7 mouse cellular contexts compared by ENCODE assay signal in genomic region chr12:112673576-112674091, GRCm38 (mm10). TPM values are rescaled to one million over a fixed set of nuclear protein-coding genes. Genes with fewer than 3 reads are reported as not detected.
DNase-seq lines count a peak whose midpoint lies in the region; ATAC-seq and TF ChIP-seq lines count a peak whose summit lies in the region.

No protein-coding gene starts in this region.

- WGBS in heart, embryonic 13.5 days = under 1% methylated on average over 60 of the region's 68 CpGs

- H3K9ac ChIP-seq in heart, embryonic 13.5 days = peak overlapping the region; percentile 100

- H3K36me3 ChIP-seq in heart, embryonic 13.5 days = peaks cover 33% of the 10 kb centered on the region
- H3K36me3 ChIP-seq in testis, adult 2 months (ENCODE audit: control insufficient read depth, insufficient read depth, low read length) = no peaks in the 10 kb centered on the region

- no peak for TF ChIP-seq POLR2A in testis, adult 2 months (IDR thresholded peaks at IDR 0.05; ENCODE audit: control insufficient read depth, low read depth, low read length)

- no peaks in the 10 kb centered on the region for H3K9me3 ChIP-seq in heart, embryonic 13.5 days

- H3K27me3 ChIP-seq in heart, embryonic 13.5 days (replicated peaks) = peaks cover 7% of the 10 kb centered on the region; the same call in 1 of the 2 replicates
- no peaks in the 10 kb centered on the region for H3K27me3 ChIP-seq in testis, adult 2 months (ENCODE audit: control insufficient read depth, insufficient read depth, low read length)

- peak overlapping the region; percentile 100 for H3K27ac ChIP-seq in heart, embryonic 13.5 days (replicated peaks)
- H3K27ac ChIP-seq in testis, adult 2 months (ENCODE audit: control insufficient read depth, insufficient read depth, low read depth, low read length) = peak overlapping the region; percentile 67

- TF ChIP-seq CTCF in testis, adult 2 months (IDR thresholded peaks at IDR 0.05; ENCODE audit: control insufficient read depth, insufficient read depth, insufficient replicate concordance, low read depth, low read length) = no peak

- peaks cover 77% of the 10 kb centered on the region for H3K4me1 ChIP-seq in heart, embryonic 13.5 days
- H3K4me1 ChIP-seq in testis, adult 2 months (ENCODE audit: control insufficient read depth, insufficient read depth, low read length) = peaks cover 34% of the 10 kb centered on the region

- 0 out of 2 replicates have a peak, but pooled peaks have one; percentile 3 for ATAC-seq in heart, embryonic 13.5 days (ENCODE audit: extremely low read depth, insufficient number of reproducible peaks, low FRiP score, low TSS enrichment)
- ATAC-seq in megakaryocyte, adult 5-6 weeks (ENCODE audit: poor library complexity, severe bottlenecking) = 0 out of 2 replicates have a peak, but pooled peaks have one; percentile 9

- peak; percentile 50 for DNase-seq in urinary bladder, adult 2 months (ENCODE audit: low spot score)
- no peak for DNase-seq in urinary bladder, adult 18-20 months (ENCODE audit: low spot score in 2 of 2)
- DNase-seq in cerebellum, adult 8-10 months = peak; percentile 64
- DNase-seq in kidney, postnatal 14 days = peak; percentile 73

- peak overlapping the region; percentile 94 for H3K4me2 ChIP-seq in heart, embryonic 13.5 days

- peak overlapping the region; percentile 99 for H3K4me3 ChIP-seq in heart, embryonic 13.5 days
- peak overlapping the region; percentile 78 for H3K4me3 ChIP-seq in testis, adult 2 months (ENCODE audit: control insufficient read depth, low read depth, low read length)

RNA-seq across cellular contexts. Expression of gene Akt1, which starts 1.1 kb away (rescaled TPM):
- polyA plus RNA-seq in urinary bladder, adult 2 months (2012; rRNA removed) = 149 and 150 TPM in 2 replicates
- polyA plus RNA-seq in heart, embryonic 13.5 days (2015; fragmentation: Nextera tagmentation; extraction: Ambion mirVana) = 59.2 and 66.6 TPM in 2 replicates
- 112 and 121 TPM in 2 replicates for total RNA-seq in megakaryocyte, adult 5-6 weeks (2015)
- 112 and 118 TPM in 2 replicates for total RNA-seq in megakaryocyte, adult 5-6 weeks (2017)
- 28.3 and 29.1 TPM in 2 replicates for polyA plus RNA-seq in testis, adult 2 months (2012; rRNA removed)

RNA-seq across cellular contexts. Expression of gene Zbtb42, which starts 5.0 kb away (rescaled TPM):
- polyA plus RNA-seq in urinary bladder, adult 2 months (2012; rRNA removed) = 18.0 and 20.5 TPM in 2 replicates
- 5.8 and 6.2 TPM in 2 replicates for polyA plus RNA-seq in heart, embryonic 13.5 days (2015; fragmentation: Nextera tagmentation; extraction: Ambion mirVana)
- total RNA-seq in megakaryocyte, adult 5-6 weeks (2015) = 6.4 and 9.0 TPM in 2 replicates
- 3.9 and 4.7 TPM in 2 replicates for total RNA-seq in megakaryocyte, adult 5-6 weeks (2017)
- polyA plus RNA-seq in testis, adult 2 months (2012; rRNA removed) = 49.9 and 55.5 TPM in 2 replicates

RNA-seq across cellular contexts. Expression of gene Siva1, which starts 29.2 kb away (rescaled TPM):
- 62.6 and 71.8 TPM in 2 replicates for polyA plus RNA-seq in urinary bladder, adult 2 months (2012; rRNA removed)
- polyA plus RNA-seq in heart, embryonic 13.5 days (2015; fragmentation: Nextera tagmentation; extraction: Ambion mirVana) = 129 and 149 TPM in 2 replicates
- total RNA-seq in megakaryocyte, adult 5-6 weeks (2015) = 116 and 130 TPM in 2 replicates
- total RNA-seq in megakaryocyte, adult 5-6 weeks (2017) = 122 and 162 TPM in 2 replicates
- 36.0 and 41.7 TPM in 2 replicates for polyA plus RNA-seq in testis, adult 2 months (2012; rRNA removed)

RNA-seq across cellular contexts. Expression of gene Cep170b, which starts 46.6 kb away (rescaled TPM):
- 33.2 and 42.5 TPM in 2 replicates for polyA plus RNA-seq in urinary bladder, adult 2 months (2012; rRNA removed)
- polyA plus RNA-seq in heart, embryonic 13.5 days (2015; fragmentation: Nextera tagmentation; extraction: Ambion mirVana) = 4.0 and 4.3 TPM in 2 replicates
- total RNA-seq in megakaryocyte, adult 5-6 weeks (2015) = 0.41 and 1.2 TPM in 2 replicates
- total RNA-seq in megakaryocyte, adult 5-6 weeks (2017) = 0.20 and 0.22 TPM in 2 replicates
- polyA plus RNA-seq in testis, adult 2 months (2012; rRNA removed) = 27.4 and 28.8 TPM in 2 replicates

RNA-seq across cellular contexts. Expression of gene Adssl1, which starts 53.8 kb away (rescaled TPM):
- 19.5 and 26.9 TPM in 2 replicates for polyA plus RNA-seq in urinary bladder, adult 2 months (2012; rRNA removed)
- 69.3 and 83.9 TPM in 2 replicates for polyA plus RNA-seq in heart, embryonic 13.5 days (2015; fragmentation: Nextera tagmentation; extraction: Ambion mirVana)
- total RNA-seq in megakaryocyte, adult 5-6 weeks (2015) = 73.5 and 82.1 TPM in 2 replicates
- 72.3 and 74.9 TPM in 2 replicates for total RNA-seq in megakaryocyte, adult 5-6 weeks (2017)
- 7.9 and 8.9 TPM in 2 replicates for polyA plus RNA-seq in testis, adult 2 months (2012; rRNA removed)

Comparison
In these comparisons a context has a peak if more than half of its experiments do, and no peak if none do; other contexts are left out.
1. DNase-seq: peak in urinary bladder, adult 2 months (single experiment), cerebellum, adult 8-10 months (single experiment) and kidney, postnatal 14 days (single experiment); none in urinary bladder, adult 18-20 months (0 of 2).